Mouse (Mus musculus) heart, embryonic 13.5 days (tissue): ENCODE results near the gene Itgb5. TPM values are rescaled to one million over a fixed set of nuclear protein-coding genes. Genes with fewer than 3 reads are reported as not detected.

ENCODE experiments used
- ATAC-seq: fragments of 200-750 bp; cut with Nextera tagmentation; 2 replicates; pipeline ENCODE4 v1.8.0; 2017; ENCODE audit warnings: moderate TSS enrichment; ENCODE audit not compliant: insufficient number of reproducible peaks, low FRiP score, low TSS enrichment; ENCODE audit errors: extremely low read depth
- H3K27ac ChIP-seq: fragments of 300-500 bp; sonication (generic); replicated peaks from 2 replicates; pipeline ENCODE4 v1.5.1; 2015; ENCODE audit warnings: moderate library complexity, mild to moderate bottlenecking, inconsistent platforms
- H3K27me3 ChIP-seq: fragments of 300-500 bp; sonication (generic); replicated peaks from 2 replicates; pipeline ENCODE4 v1.6.1; 2015; ENCODE audit warnings: mild to moderate bottlenecking, inconsistent platforms
- H3K36me3 ChIP-seq: fragments of 300-500 bp; sonication (generic); 2 replicates; pipeline ENCODE4 v1.6.1; 2015; ENCODE audit warnings: mild to moderate bottlenecking, inconsistent platforms
- H3K4me1 ChIP-seq: fragments of 300-500 bp; sonication (generic); 2 replicates; pipeline ENCODE4 v1.6.1; 2015; ENCODE audit warnings: inconsistent platforms
- H3K4me2 ChIP-seq: fragments of 300-500 bp; sonication (generic); 2 replicates; pipeline ENCODE4 v1.6.1; 2015; ENCODE audit warnings: inconsistent platforms, mild to moderate bottlenecking, moderate library complexity
- H3K4me3 ChIP-seq: fragments of 300-500 bp; sonication (generic); 2 replicates; pipeline ENCODE4 v1.5.1; 2015; ENCODE audit warnings: moderate library complexity, mild to moderate bottlenecking, inconsistent platforms
- H3K9ac ChIP-seq: fragments of 300-500 bp; sonication (generic); 2 replicates; pipeline ENCODE4 v1.6.1; 2015; ENCODE audit warnings: inconsistent platforms, mild to moderate bottlenecking, moderate library complexity
- H3K9me3 ChIP-seq: fragments of 300-500 bp; sonication (generic); 2 replicates; pipeline ENCODE4 v1.6.1; 2016; ENCODE audit warnings: inconsistent platforms
- WGBS: fragments of 180-500 bp; shearing (Covaris S2); methylation state at CpG from one replicate; pipeline ENCODE4 v1.1.7; 2015; ENCODE audit warnings: mixed read lengths; 5-methylcytosine and 5-hydroxymethylcytosine counted together
- polyA plus RNA-seq: library from polyadenylated mRNA; unstranded; fragments of >200 nt; fragmentation: Nextera tagmentation; extraction: Ambion mirVana; gene quantifications from 2 replicates; pipeline ENCODE4 v1.2.1, GENCODE M21; 2015

Gene Itgb5
- polyA plus RNA-seq, 1 experiment from 2014 or later, result 37.6 TPM

GRCm38 (mm10) chr16:33797860-33798259, 31.6 kb upstream of the Itgb5 start:
- ATAC-seq, result no peak
- no peak overlapping the region for H3K9ac ChIP-seq
- H3K27ac ChIP-seq, result no peak overlapping the region

DNA sequence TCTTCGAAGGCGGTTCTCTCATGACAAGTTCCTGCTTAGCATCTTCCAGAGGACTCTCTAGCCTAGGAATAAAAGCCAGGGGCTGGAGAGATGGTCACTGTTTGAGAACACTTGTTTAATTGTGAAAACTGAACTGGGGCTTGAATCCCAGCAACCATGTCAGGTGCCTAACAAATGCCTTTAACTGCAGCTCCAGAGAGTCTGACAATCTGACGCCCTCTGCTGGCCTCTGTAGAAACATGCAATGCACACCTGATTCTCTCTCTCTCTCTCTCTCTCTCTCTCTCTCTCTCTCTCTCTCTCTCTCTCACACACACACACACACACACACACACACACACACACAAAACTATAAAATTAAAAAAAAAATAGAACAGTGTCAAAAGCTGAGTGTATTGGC, 19.5 kb upstream of the Itgb5 start:
- no peak overlapping the region for H3K27ac ChIP-seq
- no peaks in the 10 kb centered on the region for H3K4me1 ChIP-seq
- 63% methylated on average over 3 of the region's 3 CpGs for WGBS
- no peaks in the 10 kb centered on the region for H3K27me3 ChIP-seq
- peaks cover 4% of the 10 kb centered on the region; the same call in 1 of the 2 replicates for H3K9me3 ChIP-seq
- H3K36me3 ChIP-seq, result no peaks in the 10 kb centered on the region
- H3K9ac ChIP-seq, result no peak overlapping the region
- no peak overlapping the region for H3K4me2 ChIP-seq
- no peak overlapping the region for H3K4me3 ChIP-seq
- ATAC-seq, result no peak

More at GRCm38 (mm10) chr16:33797860-33798259, 31.6 kb upstream of the Itgb5 start:
- H3K4me2 ChIP-seq, result no peak overlapping the region
- H3K36me3 ChIP-seq, result no peaks in the 10 kb centered on the region
- H3K27me3 ChIP-seq, result no peaks in the 10 kb centered on the region
- WGBS, result 42% methylated on average over 5 of the region's 5 CpGs
- H3K4me1 ChIP-seq, result no peaks in the 10 kb centered on the region
- H3K4me3 ChIP-seq, result no peak overlapping the region
- no peaks in the 10 kb centered on the region for H3K9me3 ChIP-seq

- Histone ChIP-seq H3K9me3 (no peaks in the 10 kb centered on the region), H3K4me3 (no peak overlapping the region), H3K4me1 (0 out of 2 replicates have a peak, but pooled peaks cover 6% of the 10 kb centered on the region), H3K27ac (no peak overlapping the region), H3K36me3 (no peaks in the 10 kb centered on the region), H3K27me3 (peaks cover 17% of the 10 kb centered on the region), H3K9ac (no peak overlapping the region), H3K4me2 (no peak overlapping the region)
- whole genome bisulfite sequencing, result 75% methylated on average over 7 of the region's 7 CpGs
- no peak for ATAC-seq
Measured at GRCm38 (mm10) chr16:33818413-33819165, 10.9 kb upstream of the Itgb5 start.

GRCm38 (mm10) chr16:33820269-33821178, 8.9 kb upstream of the Itgb5 start:
- Histone ChIP-seq H3K9me3 (no peaks in the 10 kb centered on the region), H3K36me3 (no peaks in the 10 kb centered on the region), H3K4me3 (no peak overlapping the region), H3K4me2 (no peak overlapping the region), H3K4me1 (0 out of 2 replicates have a peak, but pooled peaks cover 6% of the 10 kb centered on the region), H3K27ac (no peak overlapping the region), H3K27me3 (peaks cover 17% of the 10 kb centered on the region), H3K9ac (no peak overlapping the region)
- ATAC-seq, result no peak
- 17% methylated on average over 17 of the region's 17 CpGs for WGBS

- H3K4me1 ChIP-seq, result peaks cover 18% of the 10 kb centered on the region
- H3K4me3 ChIP-seq, result no peak overlapping the region
- H3K4me2 ChIP-seq, result no peak overlapping the region
- no peak overlapping the region for H3K27ac ChIP-seq
- no peaks in the 10 kb centered on the region for H3K36me3 ChIP-seq
- ATAC-seq, result no peak
- peaks cover 9% of the 10 kb centered on the region for H3K27me3 ChIP-seq
- H3K9ac ChIP-seq, result no peak overlapping the region
- H3K9me3 ChIP-seq, result no peaks in the 10 kb centered on the region
- 71% methylated on average over 6 of the region's 6 CpGs for WGBS
Measured at GRCm38 (mm10) chr16:33824603-33825002, 4.9 kb upstream of the Itgb5 start.

- Histone ChIP-seq H3K9ac (no peak overlapping the region), H3K4me2 (no peak overlapping the region)
- WGBS, result 81% methylated on average over 7 of the region's 7 CpGs
Measured at GRCm38 (mm10) chr16:33828496-33828895, 969 bp upstream of the Itgb5 start.

DNA sequence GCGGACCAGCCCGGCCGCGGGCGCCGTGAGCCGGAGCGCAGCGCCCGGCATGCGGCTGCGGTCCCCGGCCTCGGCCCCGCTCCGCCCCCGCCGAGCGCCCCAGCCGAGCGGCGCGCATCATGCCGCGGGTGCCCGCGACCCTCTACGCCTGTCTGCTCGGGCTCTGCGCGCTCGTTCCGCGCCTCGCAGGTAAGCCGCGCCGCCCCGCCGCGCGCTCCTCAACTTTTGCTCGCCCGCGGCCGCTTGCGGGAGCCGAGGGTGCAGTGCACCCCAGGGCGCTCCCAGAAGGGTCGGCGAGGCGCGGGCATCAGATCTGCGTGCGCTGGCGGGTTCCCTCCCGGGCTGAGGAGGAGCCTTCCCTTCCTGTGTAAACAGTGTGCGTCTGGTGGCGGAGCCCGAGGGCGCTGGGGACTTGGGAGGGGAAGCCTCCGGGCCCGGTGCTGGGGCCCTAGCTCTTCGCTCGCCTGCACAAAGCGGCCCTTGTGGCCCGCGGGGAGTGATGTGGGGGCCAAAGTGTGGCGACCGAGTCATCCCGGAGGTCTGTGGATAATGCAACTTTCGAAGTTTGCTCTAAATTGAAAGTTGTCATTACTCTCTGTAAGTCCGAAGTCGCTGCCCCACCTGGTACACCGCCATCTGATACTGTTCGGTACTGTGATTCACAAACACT, 512 bp downstream of the Itgb5 start:
- peak; percentile 48; the same call in 1 of the 2 replicates for ATAC-seq
- Histone ChIP-seq H3K9ac (peak overlapping the region; percentile 95), H3K9me3 (no peaks in the 10 kb centered on the region), H3K27ac (peak overlapping the region; percentile 89), H3K4me3 (peak overlapping the region; percentile 95), H3K4me1 (peaks cover 46% of the 10 kb centered on the region), H3K27me3 (peaks cover 7% of the 10 kb centered on the region; the same call in 1 of the 2 replicates), H3K36me3 (no peaks in the 10 kb centered on the region), H3K4me2 (peak overlapping the region; percentile 74)
- WGBS, result under 1% methylated on average over 67 of the region's 76 CpGs

More at GRCm38 (mm10) chr16:33828496-33828895, 969 bp upstream of the Itgb5 start:
- no peak for ATAC-seq
- H3K27ac ChIP-seq, result no peak overlapping the region
- no peak overlapping the region for H3K4me3 ChIP-seq
- peaks cover 7% of the 10 kb centered on the region; the same call in 1 of the 2 replicates for H3K27me3 ChIP-seq
- H3K4me1 ChIP-seq, result peaks cover 33% of the 10 kb centered on the region
- no peaks in the 10 kb centered on the region for H3K9me3 ChIP-seq
- no peaks in the 10 kb centered on the region for H3K36me3 ChIP-seq

DNA sequence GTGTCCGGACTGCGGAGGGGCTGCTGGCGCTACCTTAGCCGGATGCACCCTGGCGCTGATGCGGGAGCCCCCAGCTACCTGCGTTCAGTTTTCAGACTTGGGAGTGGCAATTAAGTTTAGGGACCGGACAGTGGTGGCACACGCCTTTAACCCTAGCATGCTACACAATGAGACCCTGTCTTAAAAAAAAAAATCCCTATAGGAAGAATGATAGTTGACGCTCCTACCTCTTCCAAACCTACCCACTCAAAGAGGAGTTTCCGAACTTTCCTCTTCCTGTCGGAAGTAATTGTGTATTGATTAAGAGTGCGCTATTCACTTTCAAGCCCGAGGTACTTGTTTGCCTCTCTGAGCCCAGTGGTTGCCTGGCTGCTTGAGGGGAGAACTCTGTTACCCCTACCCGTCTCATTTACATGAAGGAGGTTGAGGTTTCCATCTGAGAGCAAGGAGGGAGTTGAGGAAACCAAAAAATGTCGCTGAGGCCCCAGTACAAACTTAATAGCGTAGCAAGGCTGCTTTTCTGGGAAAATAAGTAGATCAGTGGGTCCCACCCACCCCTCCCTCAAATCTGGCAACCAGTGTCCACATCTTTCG, 1.1 kb downstream of the Itgb5 start:
- Histone ChIP-seq H3K9ac (peak overlapping the region; percentile 95), H3K27me3 (peaks cover 7% of the 10 kb centered on the region; the same call in 1 of the 2 replicates), H3K36me3 (no peaks in the 10 kb centered on the region), H3K4me1 (peaks cover 48% of the 10 kb centered on the region), H3K27ac (peak overlapping the region; percentile 89), H3K4me3 (peak overlapping the region; percentile 95), H3K9me3 (no peaks in the 10 kb centered on the region), H3K4me2 (peak overlapping the region; percentile 74)
- no peak for ATAC-seq
- WGBS, result 6% methylated on average over 18 of the region's 18 CpGs

DNA sequence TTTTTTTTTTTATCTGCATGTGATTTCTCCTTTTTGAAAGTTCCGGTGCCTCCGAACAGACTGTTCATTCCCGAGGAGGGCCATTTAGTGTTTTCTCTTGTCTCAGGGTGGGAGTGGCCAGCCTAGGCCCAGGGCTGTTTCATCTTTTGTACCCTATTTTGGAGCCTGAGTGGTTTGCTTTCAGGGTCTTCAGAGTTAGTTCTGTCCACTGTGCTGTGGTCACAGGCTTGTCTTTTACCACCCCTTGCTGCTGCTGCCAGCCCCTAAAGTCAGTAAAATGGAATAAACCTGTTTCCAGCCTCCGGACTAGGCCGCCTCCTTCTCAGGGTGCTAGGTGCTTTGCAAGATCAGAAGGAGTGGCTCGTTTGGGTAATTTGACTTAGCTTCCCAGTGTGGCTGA, 2.6 kb downstream of the Itgb5 start:
- no peaks in the 10 kb centered on the region for H3K36me3 ChIP-seq
- H3K4me1 ChIP-seq, result peaks cover 55% of the 10 kb centered on the region
- H3K9me3 ChIP-seq, result no peaks in the 10 kb centered on the region
- H3K27me3 ChIP-seq, result peaks cover 7% of the 10 kb centered on the region; the same call in 1 of the 2 replicates
- H3K4me3 ChIP-seq, result peak overlapping the region; percentile 45; the same call in 1 of the 2 replicates
- no peak for ATAC-seq
- peak overlapping the region; percentile 69 for H3K4me2 ChIP-seq
- peak overlapping the region; percentile 70 for H3K27ac ChIP-seq
- 65% methylated on average over 6 of the region's 6 CpGs for WGBS
- peak overlapping the region; percentile 70 for H3K9ac ChIP-seq

DNA sequence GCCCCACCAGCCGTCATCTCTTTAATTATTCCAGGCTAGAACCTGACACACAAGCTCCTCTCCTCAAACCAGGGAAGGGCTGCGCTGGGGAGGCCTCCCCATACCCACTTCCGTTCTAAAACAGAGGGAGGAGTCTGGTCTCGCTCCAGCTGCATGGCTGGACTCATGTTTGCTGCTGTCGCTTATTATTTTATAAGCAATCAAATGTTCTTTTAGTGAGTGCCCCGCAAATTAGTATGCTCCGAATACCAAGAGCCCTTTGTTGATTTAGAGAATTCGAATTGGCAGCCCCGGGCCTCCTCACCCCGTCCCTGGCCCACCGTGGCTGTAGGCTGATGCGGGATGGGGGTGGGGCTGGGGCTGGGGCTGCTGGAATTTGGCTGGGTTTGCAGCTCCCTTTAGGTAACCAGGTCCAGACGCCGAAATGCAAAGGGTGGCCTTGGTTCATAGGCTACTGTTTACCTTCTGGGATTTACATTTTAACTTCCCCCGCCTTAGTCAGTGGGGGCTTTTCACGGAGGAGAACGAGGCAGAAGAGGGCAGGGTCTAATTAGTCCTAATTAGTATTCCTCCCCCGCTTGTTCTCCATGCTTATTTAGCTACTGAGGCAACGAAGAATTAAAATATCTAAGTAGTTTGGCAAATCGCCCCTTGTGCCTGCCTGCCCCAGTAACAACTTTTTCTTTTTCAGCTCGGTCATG, 3.4 kb downstream of the Itgb5 start:
- H3K4me2 ChIP-seq, result peak overlapping the region; percentile 69
- peaks cover 60% of the 10 kb centered on the region for H3K4me1 ChIP-seq
- H3K4me3 ChIP-seq, result peak overlapping the region; percentile 45
- 8% methylated on average over 21 of the region's 21 CpGs for WGBS
- H3K27me3 ChIP-seq, result peaks cover 7% of the 10 kb centered on the region; the same call in 1 of the 2 replicates
- no peaks in the 10 kb centered on the region for H3K36me3 ChIP-seq
- H3K9me3 ChIP-seq, result no peaks in the 10 kb centered on the region
- no peak for ATAC-seq
- peak overlapping the region; percentile 70 for H3K27ac ChIP-seq
- H3K9ac ChIP-seq, result peak overlapping the region; percentile 70
